Mouse (Mus musculus) B cell, adult 67 days (primary cell): ENCODE data around the gene Grk5. TPM values are rescaled to one million over a fixed set of nuclear protein-coding genes. Genes with fewer than 3 reads are reported as not detected.

Source experiments
- total RNA-seq, 2 experiments: library from RNA; stranded (reverse); gene quantifications; 4 replicates each; pipeline ENCODE4 v1.2.4; 2023

Grk5 gene
- total RNA-seq, result 1 to 10 TPM; 6.3 to 9.1 TPM

DNA sequence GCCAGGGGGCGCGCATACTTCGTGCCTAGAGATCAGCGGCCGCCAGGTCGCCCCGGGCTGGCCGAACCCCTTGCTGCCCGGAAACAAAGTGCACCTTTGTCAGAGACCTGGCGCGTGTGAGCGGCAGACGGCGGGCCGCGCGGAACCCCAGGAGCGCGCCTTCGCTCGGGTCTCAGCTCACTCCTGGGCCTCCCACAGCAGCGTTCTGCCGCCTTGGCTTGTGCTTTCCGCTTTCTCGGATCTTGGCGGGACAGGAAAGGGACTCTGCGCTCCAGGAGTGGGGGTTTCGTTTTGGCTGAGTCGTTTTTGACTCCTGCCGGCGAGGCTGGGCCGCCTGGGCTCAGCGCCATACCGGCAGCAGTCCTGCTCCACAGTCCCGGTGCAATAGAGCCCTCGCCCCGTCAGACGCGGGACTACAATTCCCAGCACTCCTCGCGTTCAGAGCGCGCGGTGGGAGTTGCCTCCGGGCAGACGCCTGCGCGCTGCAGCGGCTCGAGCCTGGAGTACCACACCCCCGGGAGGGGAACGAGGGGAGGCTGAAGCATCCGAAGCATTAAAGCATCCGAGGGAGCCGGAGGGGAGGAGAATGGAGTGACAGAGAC lies at the start of gene Grk5:
Grk5 (plus strand) TSS at position 36 of the 602 bp plus-strand sequence.

DNA sequence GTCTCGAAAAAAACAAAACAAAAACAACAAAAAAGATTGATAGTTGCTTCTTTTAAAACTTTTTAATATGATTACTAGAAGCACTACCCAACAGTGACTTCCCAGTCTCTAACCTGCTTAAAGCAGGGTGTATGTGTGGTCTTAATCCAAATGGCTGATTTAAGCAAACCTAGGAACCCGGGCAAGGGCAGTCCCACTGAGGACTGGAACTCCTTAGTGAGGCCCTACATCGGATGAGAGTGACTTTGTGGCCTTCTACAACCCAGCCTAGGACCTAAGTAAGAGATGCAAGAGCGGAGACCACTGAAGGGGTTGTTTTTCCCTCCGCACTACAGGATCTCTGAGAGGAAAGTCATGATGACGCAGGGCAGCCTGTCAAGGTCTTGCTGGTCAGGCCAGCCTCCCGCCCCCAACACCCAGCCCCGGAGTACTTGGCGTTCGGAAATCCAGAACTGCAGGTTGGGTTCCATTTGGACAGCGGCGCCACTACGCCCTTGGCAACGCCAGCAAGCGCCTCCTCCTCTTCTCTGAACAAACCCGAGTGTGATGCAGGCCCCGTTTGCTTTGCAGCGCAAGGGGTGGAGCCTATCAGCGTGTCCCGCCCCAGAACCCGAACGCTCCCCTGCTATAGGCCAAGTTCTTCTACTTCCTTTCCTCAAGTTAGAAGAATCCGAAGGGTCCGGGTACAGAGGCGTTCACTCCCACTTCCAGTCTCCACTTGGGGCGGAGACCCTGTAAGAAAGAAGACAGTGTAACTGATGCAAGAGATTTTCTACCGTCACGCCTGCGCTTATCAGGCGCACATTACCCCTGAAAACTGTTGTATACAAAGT lies 28.5 kb upstream of the Grk5 start, which contains the start of gene Sfxn4:
Sfxn4 (minus strand) TSS at position 612 of the 833 bp plus-strand sequence.

DNA sequence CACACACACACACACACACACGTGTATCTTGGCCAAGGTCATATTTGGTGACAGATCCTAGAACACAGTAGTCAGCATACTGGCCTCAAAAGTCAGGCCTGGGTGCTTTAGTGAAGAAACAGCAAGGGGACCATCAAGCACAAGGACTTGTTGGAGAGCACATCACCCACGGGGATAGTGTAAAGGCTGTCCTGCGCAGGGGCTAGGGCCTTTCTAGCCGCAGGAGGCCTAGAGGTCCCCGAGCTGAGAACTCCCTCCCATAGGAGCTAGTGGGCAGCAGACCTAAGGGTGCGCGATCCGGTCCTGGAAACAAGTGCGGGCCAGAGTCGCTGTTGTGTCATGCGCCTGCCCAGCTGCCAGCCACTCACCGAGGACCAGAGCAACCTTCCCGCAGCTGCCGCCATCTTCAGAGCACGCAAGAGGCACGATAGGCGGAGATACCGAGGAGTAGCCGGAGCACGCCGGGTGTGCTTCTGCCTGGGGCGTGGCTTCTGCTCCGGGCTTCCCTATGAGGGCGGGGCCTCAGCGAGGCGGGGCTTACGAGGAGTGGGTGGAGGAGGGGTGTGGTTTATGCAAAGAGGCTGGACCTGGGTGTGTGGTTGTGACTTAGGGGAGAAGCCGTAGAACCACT lies 15.4 kb upstream of the Grk5 start, which contains the start of gene Prdx3:
Prdx3 (minus strand) TSS at position 493 of the 631 bp plus-strand sequence.

DNA sequence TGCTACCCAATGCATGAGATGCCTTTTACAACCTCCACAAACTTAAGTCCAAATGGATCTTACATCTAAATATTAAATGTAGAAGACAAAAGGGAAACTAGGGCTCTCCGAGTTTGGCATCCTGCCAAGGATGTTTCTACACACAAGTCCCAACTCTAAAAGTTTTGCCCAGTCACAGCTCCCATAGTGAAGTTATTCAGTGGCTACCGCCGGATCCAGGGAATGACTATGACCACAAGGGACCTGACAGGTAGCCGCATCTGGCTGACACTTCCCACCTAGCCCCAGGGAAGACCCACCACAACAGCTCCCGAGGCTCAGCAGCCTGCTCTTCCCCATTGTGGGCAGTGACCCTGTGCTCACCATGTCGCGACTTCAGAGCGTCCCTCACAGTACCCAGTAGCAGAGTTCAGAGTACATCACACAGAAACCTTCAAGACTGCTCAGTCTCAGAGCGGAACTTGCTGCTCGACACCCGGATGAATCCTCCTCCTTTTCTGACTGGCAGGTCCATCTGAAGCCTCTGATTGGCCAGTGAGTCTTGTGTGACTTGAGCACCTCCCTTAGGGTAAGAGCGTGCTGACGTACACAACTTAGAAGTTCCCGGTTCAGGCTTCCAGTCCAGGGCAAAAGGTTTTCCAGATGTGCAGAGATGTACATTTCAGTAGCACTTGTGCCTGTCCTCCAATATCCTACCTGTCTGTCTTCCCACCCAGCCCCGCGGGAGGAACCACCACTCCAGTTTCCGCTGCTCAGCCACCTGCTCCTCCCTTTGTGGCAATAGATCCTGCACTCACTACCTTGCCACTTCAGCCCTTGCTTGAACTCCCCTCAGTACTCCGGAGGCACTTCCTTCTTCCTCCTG lies 251.0 kb downstream of the Grk5 start, which contains the start of gene Zfp950:
Zfp950 (minus strand) TSS at position 499 of the 865 bp plus-strand sequence.

Other genes with a start within 250 kb of the Grk5 start
- gene Nanos1, start 133.8 kb upstream of the Grk5 start, total RNA-seq, result 1 to 10 TPM; 3.0 to 3.5 TPM
- gene Eif3a, start 99.1 kb upstream of the Grk5 start, total RNA-seq, result 100 to 1,000 TPM; 231 to 234 TPM
- 10 to 100 TPM; 21.7 to 34.0 TPM for gene Fam45a, start 78.2 kb upstream of the Grk5 start, total RNA-seq
- gene Sfxn4, start 28.3 kb upstream of the Grk5 start, total RNA-seq, result 1 to 10 TPM; 5.6 to 8.4 TPM
- 10 to 100 TPM; 55.5 to 57.3 TPM for gene Prdx3, start 15.2 kb upstream of the Grk5 start, total RNA-seq